Mouse (Mus musculus) liver, embryonic 13.5 days (tissue): ENCODE measurements at regions not wholly inside any gene's neighbourhood (a gene's known extent, or its start where the extent isn't known, plus 50 kb on each side); places are given as distances from the start of the nearest gene placed in this dataset.

Experiments
- ATAC-seq: fragments of 200-750 bp; cut with Nextera tagmentation; 2 replicates; pipeline ENCODE4 v1.8.0; 2017; ENCODE audit warnings: low read depth, mild to moderate bottlenecking, moderate number of reproducible peaks, moderate library complexity
- DNase-seq: peaks from one replicate; pipeline ENCODE4 v3.0.0; 2022
- H3K27ac ChIP-seq: fragments of 300-500 bp; sonication (generic); 2 replicates; pipeline ENCODE4 v1.5.1; 2015; ENCODE audit warnings: moderate library complexity, mild to moderate bottlenecking, inconsistent platforms
- H3K27me3 ChIP-seq: fragments of 300-500 bp; sonication (generic); 2 replicates; pipeline ENCODE4 v1.6.1; 2015; ENCODE audit warnings: mild to moderate bottlenecking, inconsistent platforms
- H3K36me3 ChIP-seq: fragments of 300-500 bp; sonication (generic); 2 replicates; pipeline ENCODE4 v1.6.1; 2015; ENCODE audit warnings: mild to moderate bottlenecking, inconsistent platforms
- H3K4me1 ChIP-seq: fragments of 300-500 bp; sonication (generic); replicated peaks from 2 replicates; pipeline ENCODE4 v1.6.1; 2015; ENCODE audit warnings: inconsistent platforms
- H3K4me2 ChIP-seq: fragments of 300-500 bp; sonication (generic); 2 replicates; pipeline ENCODE4 v1.6.1; 2015; ENCODE audit warnings: inconsistent platforms, mild to moderate bottlenecking, moderate library complexity
- H3K4me3 ChIP-seq: fragments of 300-500 bp; sonication (generic); replicated peaks from 2 replicates; pipeline ENCODE4 v1.5.1; 2015; ENCODE audit warnings: mild to moderate bottlenecking, inconsistent platforms
- H3K9ac ChIP-seq: fragments of 300-500 bp; sonication (generic); 2 replicates; pipeline ENCODE4 v1.6.1; 2015; ENCODE audit warnings: mild to moderate bottlenecking, inconsistent platforms
- H3K9me3 ChIP-seq: fragments of 300-500 bp; sonication (generic); replicated peaks from 2 replicates; pipeline ENCODE4 v1.6.1; 2016; ENCODE audit warnings: inconsistent platforms
- whole genome bisulfite sequencing: fragments of 180-500 bp; shearing (Covaris S2); methylation state at CpG from one replicate; pipeline ENCODE4 v1.1.7; 2015; ENCODE audit not compliant: insufficient replicate concordance; 5-methylcytosine and 5-hydroxymethylcytosine counted together

GRCm38 (mm10) chr16:44655306-44655705 lies 68.8 kb upstream of the Nepro start:
- no peak overlapping the region for H3K4me2 ChIP-seq
- no peak overlapping the region for H3K27ac ChIP-seq
- DNase-seq, result no peak
- H3K4me1 ChIP-seq, result no peaks in the 10 kb centered on the region
- H3K36me3 ChIP-seq, result no peaks in the 10 kb centered on the region
- no peaks in the 10 kb centered on the region for H3K27me3 ChIP-seq
- ATAC-seq, result no peak
- WGBS, result 53% methylated on average over 3 of the region's 3 CpGs
- H3K9me3 ChIP-seq, result no peaks in the 10 kb centered on the region
- no peak overlapping the region for H3K4me3 ChIP-seq
- H3K9ac ChIP-seq, result no peak overlapping the region

- Histone ChIP-seq H3K9me3 (no peaks in the 10 kb centered on the region), H3K36me3 (no peaks in the 10 kb centered on the region), H3K9ac (no peak overlapping the region), H3K4me1 (no peaks in the 10 kb centered on the region), H3K27me3 (no peaks in the 10 kb centered on the region), H3K4me3 (no peak overlapping the region), H3K27ac (no peak overlapping the region), H3K4me2 (no peak overlapping the region)
- DNase-seq (no peak), ATAC-seq (no peak)
- WGBS, result 32% methylated on average over 2 of the region's 2 CpGs
These were observed 75.4 kb upstream of the Nepro start for GRCm38 (mm10) chr16:44648547-44649223.

- H3K4me3 ChIP-seq, result no peak overlapping the region
- no peaks in the 10 kb centered on the region for H3K36me3 ChIP-seq
- no peaks in the 10 kb centered on the region for H3K9me3 ChIP-seq
- DNase-seq (no peak), ATAC-seq (no peak)
- H3K4me2 ChIP-seq, result no peak overlapping the region
- no peaks in the 10 kb centered on the region for H3K4me1 ChIP-seq
- H3K27ac ChIP-seq, result no peak overlapping the region
- H3K27me3 ChIP-seq, result no peaks in the 10 kb centered on the region
- no peak overlapping the region for H3K9ac ChIP-seq
- WGBS, result 39% methylated on average over 4 of the region's 4 CpGs
These were observed 80.1 kb upstream of the Nepro start for GRCm38 (mm10) chr16:44643992-44644391.

- H3K4me3 ChIP-seq, result no peak overlapping the region
- no peak overlapping the region for H3K9ac ChIP-seq
- no peak overlapping the region for H3K4me2 ChIP-seq
- no peaks in the 10 kb centered on the region for H3K9me3 ChIP-seq
- no peaks in the 10 kb centered on the region for H3K36me3 ChIP-seq
- no peak for DNase-seq
- no peak overlapping the region for H3K27ac ChIP-seq
- ATAC-seq, result no peak
- no peaks in the 10 kb centered on the region for H3K4me1 ChIP-seq
- no peaks in the 10 kb centered on the region for H3K27me3 ChIP-seq
- WGBS, result 59% methylated on average over 3 of the region's 3 CpGs
These were observed 78.4 kb upstream of the Boc start for GRCm38 (mm10) chr16:44637100-44637499.

GRCm38 (mm10) chr16:44634486-44634885 lies 75.8 kb upstream of the Boc start:
- ATAC-seq (no peak), DNase-seq (no peak)
- no peaks in the 10 kb centered on the region for H3K27me3 ChIP-seq
- no peaks in the 10 kb centered on the region for H3K9me3 ChIP-seq
- no peak overlapping the region for H3K9ac ChIP-seq
- H3K4me2 ChIP-seq, result no peak overlapping the region
- H3K4me1 ChIP-seq, result no peaks in the 10 kb centered on the region
- no peaks in the 10 kb centered on the region for H3K36me3 ChIP-seq
- no peak overlapping the region for H3K4me3 ChIP-seq
- H3K27ac ChIP-seq, result no peak overlapping the region
- 75% methylated on average over 4 of the region's 4 CpGs for WGBS

- H3K27ac ChIP-seq, result no peak overlapping the region
- WGBS, result 58% methylated on average over 9 of the region's 9 CpGs
These were observed 74.5 kb upstream of the Boc start for GRCm38 (mm10) chr16:44633059-44633667.

GRCm38 (mm10) chr16:44632330-44633058 lies 73.8 kb upstream of the Boc start:
- 40% methylated on average over 9 of the region's 9 CpGs for WGBS
- no peaks in the 10 kb centered on the region for H3K36me3 ChIP-seq
- H3K27me3 ChIP-seq, result no peaks in the 10 kb centered on the region
- 0 out of 2 replicates have a peak overlapping the region, but pooled peaks have one; percentile 3 for H3K27ac ChIP-seq
- no peak overlapping the region for H3K4me2 ChIP-seq
- no peak overlapping the region for H3K4me3 ChIP-seq
- H3K4me1 ChIP-seq, result no peaks in the 10 kb centered on the region
- ATAC-seq, result no peak
- H3K9ac ChIP-seq, result no peak overlapping the region
- H3K9me3 ChIP-seq, result no peaks in the 10 kb centered on the region
- DNase-seq, result no peak

More at GRCm38 (mm10) chr16:44633059-44633667, 74.5 kb upstream of the Boc start:
- Histone ChIP-seq H3K4me1 (no peaks in the 10 kb centered on the region), H3K36me3 (no peaks in the 10 kb centered on the region), H3K4me2 (no peak overlapping the region), H3K27me3 (no peaks in the 10 kb centered on the region), H3K4me3 (no peak overlapping the region), H3K9ac (no peak overlapping the region), H3K9me3 (no peaks in the 10 kb centered on the region)
- ATAC-seq, result no peak
- DNase-seq, result no peak

GRCm38 (mm10) chr16:44631357-44632053 lies 72.8 kb upstream of the Boc start:
- Histone ChIP-seq H3K36me3 (no peaks in the 10 kb centered on the region), H3K4me3 (no peak overlapping the region), H3K27ac (no peak overlapping the region), H3K9ac (no peak overlapping the region), H3K9me3 (no peaks in the 10 kb centered on the region), H3K4me2 (no peak overlapping the region), H3K4me1 (no peaks in the 10 kb centered on the region), H3K27me3 (no peaks in the 10 kb centered on the region)
- WGBS, result 55% methylated on average over 4 of the region's 4 CpGs
- DNase-seq (no peak), ATAC-seq (no peak)

- no peak for ATAC-seq
- DNase-seq, result no peak
- H3K9ac ChIP-seq, result no peak overlapping the region
- no peak overlapping the region for H3K4me2 ChIP-seq
- H3K27ac ChIP-seq, result no peak overlapping the region
- no peaks in the 10 kb centered on the region for H3K9me3 ChIP-seq
- 55% methylated on average over 9 of the region's 9 CpGs for WGBS
- H3K27me3 ChIP-seq, result no peaks in the 10 kb centered on the region
- H3K4me3 ChIP-seq, result no peak overlapping the region
- no peaks in the 10 kb centered on the region for H3K4me1 ChIP-seq
- H3K36me3 ChIP-seq, result no peaks in the 10 kb centered on the region
These were observed 72.2 kb upstream of the Boc start for GRCm38 (mm10) chr16:44630861-44631260.

- WGBS, result 45% methylated on average over 9 of the region's 9 CpGs
- no peaks in the 10 kb centered on the region for H3K4me1 ChIP-seq
- H3K4me2 ChIP-seq, result no peak overlapping the region
- DNase-seq (no peak), ATAC-seq (no peak)
- no peaks in the 10 kb centered on the region for H3K9me3 ChIP-seq
- no peak overlapping the region for H3K9ac ChIP-seq
- no peak overlapping the region for H3K27ac ChIP-seq
- no peak overlapping the region for H3K4me3 ChIP-seq
- no peaks in the 10 kb centered on the region for H3K27me3 ChIP-seq
- no peaks in the 10 kb centered on the region for H3K36me3 ChIP-seq
These were observed 71.7 kb upstream of the Boc start for GRCm38 (mm10) chr16:44630426-44630825.
